Mouse (Mus musculus) T-helper 17 cell (primary cell): Measurements from ENCODE around the gene Dok7.

Experiments used
- in situ Hi-C, 2 experiments: fragments of 300-600 bp; cut with MboI, MseI; formaldehyde crosslinking; loops; 1 replicate in 1 of 2; 2 replicates in 1 of 2; pipeline ENCODE4 v1.15.1; 2025; ENCODE audit warnings: high pct_unique_total_duplicates in 2 of 2

Gene Dok7

GRCm38 (mm10) chr5:35056604-35057432 lies at the start of gene Dok7:
Dok7 (plus strand) TSS chr5:35056766.
- in situ Hi-C loops = loop anchor here in 1 of 2 experiments (25.0 kb wide), 1 partner anchor 1470 kb away; no protein-coding TSS in a partner anchor

- in situ Hi-C loops = no loop called here
Measured at GRCm38 (mm10) chr5:35009163-35009562, 47.4 kb upstream of the Dok7 start.

- in situ Hi-C loops = loop anchor here in 1 of 2 experiments (10.0 kb wide), 1 partner anchor 1606 kb away; no protein-coding TSS in a partner anchor
Measured at GRCm38 (mm10) chr5:35010656-35011055, 45.9 kb upstream of the Dok7 start.

GRCm38 (mm10) chr5:35011156-35011923 lies 45.2 kb upstream of the Dok7 start:
- in situ Hi-C loops = loop anchor here in 1 of 2 experiments (10.0 kb wide), 1 partner anchor 1607 kb away; no protein-coding TSS in a partner anchor

GRCm38 (mm10) chr5:35014036-35014435 lies 42.5 kb upstream of the Dok7 start:
- in situ Hi-C loops = loop anchor here in 1 of 2 experiments (10.0 kb wide), 1 partner anchor 1609 kb away; no protein-coding TSS in a partner anchor

- in situ Hi-C loops = loop anchor here in 1 of 2 experiments (10.0 kb wide), 1 partner anchor 1615 kb away; no protein-coding TSS in a partner anchor
Measured at GRCm38 (mm10) chr5:35019673-35020300, 36.8 kb upstream of the Dok7 start.

GRCm38 (mm10) chr5:35020410-35021241 lies 35.9 kb upstream of the Dok7 start:
- in situ Hi-C loops = no loop called here

GRCm38 (mm10) chr5:35024975-35025374 lies 31.6 kb upstream of the Dok7 start:
- in situ Hi-C loops = no loop called here

GRCm38 (mm10) chr5:35029303-35029702 lies 27.3 kb upstream of the Dok7 start:
- in situ Hi-C loops = no loop called here

- in situ Hi-C loops = no loop called here
Measured at GRCm38 (mm10) chr5:35029755-35030154, 26.8 kb upstream of the Dok7 start.

- in situ Hi-C loops = no loop called here
Measured at GRCm38 (mm10) chr5:35033068-35033467, 23.5 kb upstream of the Dok7 start.

GRCm38 (mm10) chr5:35033619-35034018 lies 22.9 kb upstream of the Dok7 start:
- in situ Hi-C loops = no loop called here

GRCm38 (mm10) chr5:35035141-35035540 lies 21.4 kb upstream of the Dok7 start:
- in situ Hi-C loops = loop anchor here in 1 of 2 experiments (5.0 kb wide), 1 partner anchor 48 kb away; no protein-coding TSS in a partner anchor

GRCm38 (mm10) chr5:35035795-35036194 lies 20.8 kb upstream of the Dok7 start:
- in situ Hi-C loops = loop anchor here in 1 of 2 experiments (5.0 kb wide), 1 partner anchor 48 kb away; no protein-coding TSS in a partner anchor

- in situ Hi-C loops = loop anchor here in 1 of 2 experiments (5.0 kb wide), 1 partner anchor 50 kb away; no protein-coding TSS in a partner anchor
Measured at GRCm38 (mm10) chr5:35037438-35037837, 19.1 kb upstream of the Dok7 start.

GRCm38 (mm10) chr5:35041268-35041829 lies 15.2 kb upstream of the Dok7 start, which contains the start of gene Hgfac:
Hgfac (plus strand) TSS chr5:35041509.
- in situ Hi-C loops = loop anchor here (5.0 kb wide), 2 partner anchors 54 to 124 kb away; no protein-coding TSS in a partner anchor

- in situ Hi-C loops = loop anchor here (5.0 kb wide), 2 partner anchors 55 to 125 kb away; no protein-coding TSS in a partner anchor
Measured at GRCm38 (mm10) chr5:35042431-35043109, 14.0 kb upstream of the Dok7 start.

GRCm38 (mm10) chr5:35043110-35043451 lies 13.5 kb upstream of the Dok7 start:
- in situ Hi-C loops = loop anchor here (5.0 kb wide), 2 partner anchors 56 to 126 kb away; no protein-coding TSS in a partner anchor

GRCm38 (mm10) chr5:35050541-35050940 lies 6.0 kb upstream of the Dok7 start:
- in situ Hi-C loops = loop anchor here in 1 of 2 experiments (25.0 kb wide), 1 partner anchor 1463 kb away; no protein-coding TSS in a partner anchor
